Mouse (Mus musculus) liver, embryonic 14.5 days (tissue): Measurements from ENCODE around the gene Nt5e. TPM values are rescaled to one million over a fixed set of nuclear protein-coding genes. Genes with fewer than 3 reads are reported as not detected.

Source experiments
- ATAC-seq: fragments of 200-750 bp; cut with Nextera tagmentation; 2 replicates; pipeline ENCODE4 v1.8.0; 2017; ENCODE audit warnings: moderate number of reproducible peaks, mild to moderate bottlenecking, moderate library complexity; ENCODE audit not compliant: insufficient read depth
- DNase-seq, 3 experiments: peaks; one replicate each; pipeline ENCODE4 v3.0.0-alpha.2; 2012 to 2013; ENCODE audit warnings: low read depth in 3 of 3, low spot score in 3 of 3
- H3K27ac ChIP-seq: fragments of 300-500 bp; sonication (generic); 2 replicates; pipeline ENCODE4 v1.5.1; 2014; ENCODE audit warnings: moderate library complexity, mild to moderate bottlenecking, control low read depth, inconsistent platforms
- H3K27me3 ChIP-seq: fragments of 300-500 bp; sonication (generic); 2 replicates; pipeline ENCODE4 v1.6.1; 2014; ENCODE audit warnings: mild to moderate bottlenecking, low read length, moderate library complexity; ENCODE audit not compliant: control insufficient read depth, insufficient read depth
- H3K36me3 ChIP-seq: fragments of 300-500 bp; sonication (generic); replicated peaks from 2 replicates; pipeline ENCODE4 v1.6.1; 2014; ENCODE audit warnings: low read depth; ENCODE audit not compliant: control insufficient read depth, insufficient read depth
- H3K4me1 ChIP-seq, 2 experiments: fragments of 200-500 bp in 1 of 2; fragments of 300-500 bp in 1 of 2; sonication (generic) in 1 of 2; replicated peaks; 2 replicates each; pipeline ENCODE4 v1.6.1; 2012 to 2014; ENCODE audit warnings: antibody characterized with exemption in 1 of 2, inconsistent platforms in 1 of 2, low read length in 1 of 2; ENCODE audit not compliant: control insufficient read depth in 2 of 2, insufficient read depth in 2 of 2
- H3K4me2 ChIP-seq: fragments of 300-500 bp; sonication (generic); 2 replicates; pipeline ENCODE4 v1.6.1; 2014; ENCODE audit warnings: low read depth, mild to moderate bottlenecking, control low read depth, moderate library complexity
- H3K4me3 ChIP-seq, 2 experiments: fragments of 200-500 bp in 1 of 2; fragments of 300-500 bp in 1 of 2; sonication (generic) in 1 of 2; 2 replicates each; pipeline ENCODE4 v1.5.1; 2012 to 2014; ENCODE audit warnings: low read depth in 2 of 2, low read length in 2 of 2, mild to moderate bottlenecking in 2 of 2, control low read depth in 1 of 2, inconsistent platforms in 1 of 2, moderate library complexity in 1 of 2; ENCODE audit not compliant: insufficient read depth in 1 of 2
- H3K9ac ChIP-seq: fragments of 300-500 bp; sonication (generic); replicated peaks from 2 replicates; pipeline ENCODE4 v1.6.1; 2014; ENCODE audit warnings: mild to moderate bottlenecking, control low read depth, moderate library complexity
- H3K9me3 ChIP-seq: fragments of 300-500 bp; sonication (generic); 2 replicates; pipeline ENCODE4 v1.6.1; 2016; ENCODE audit warnings: low read length, mixed read lengths; ENCODE audit not compliant: control insufficient read depth
- CTCF ChIP-seq: IDR thresholded peaks from 2 replicates; pipeline ENCODE4 v1.5.1; 2016; ENCODE audit warnings: antibody characterized with exemption, low read depth, control low read depth
- EP300 ChIP-seq: IDR thresholded peaks from 2 replicates; pipeline ENCODE4 v1.6.1; 2016; ENCODE audit warnings: antibody characterized with exemption, low read depth
- WGBS: fragments of 180-500 bp; shearing (Covaris S2); extraction: QIAGEN DNeasy Blood & Tissue Kit; methylation state at CpG from one replicate; pipeline ENCODE4 v1.1.7; 2014; ENCODE audit not compliant: insufficient replicate concordance; 5-methylcytosine and 5-hydroxymethylcytosine counted together
- polyA plus RNA-seq, 2 experiments: library from polyadenylated mRNA; depleted of rRNA in 1 of 2; stranded (reverse) in 1 of 2; unstranded in 1 of 2; fragments of >200 nt; fragmentation: Nextera tagmentation in 1 of 2; extraction: Ambion mirVana in 1 of 2; gene quantifications; 2 replicates each; pipeline versions ENCODE4 v1.2.1 to v1.2.3; 2012 to 2014

The Nt5e gene
- polyA plus RNA-seq, 2 experiments: 4.9 to 8.2 TPM

GRCm38 (mm10) chr9:88363102-88363501, 36.1 kb downstream of the Nt5e start:
- H3K9ac ChIP-seq: no peak overlapping the region
- no peak for ATAC-seq
- WGBS: 76% methylated on average over 3 of the region's 3 CpGs
- no peaks in the 10 kb centered on the region for H3K27me3 ChIP-seq
- TF ChIP-seq EP300 (no peak), CTCF (no peak)
- H3K4me3 ChIP-seq: no peak overlapping the region
- H3K4me2 ChIP-seq: no peak overlapping the region
- H3K9me3 ChIP-seq: no peaks in the 10 kb centered on the region
- H3K36me3 ChIP-seq: no peaks in the 10 kb centered on the region
- no peak overlapping the region for H3K27ac ChIP-seq
- DNase-seq: no peak
- H3K4me1 ChIP-seq: peaks cover 0 to 21% of the 10 kb centered on the region in 2 experiments; a peak in 2 of 4 replicates

- Histone ChIP-seq H3K4me1 (peaks cover 0 to 13% of the 10 kb centered on the region in 2 experiments; a peak in 2 of 4 replicates), H3K27ac (no peak overlapping the region), H3K36me3 (no peaks in the 10 kb centered on the region), H3K4me2 (no peak overlapping the region), H3K27me3 (no peaks in the 10 kb centered on the region), H3K4me3 (no peak overlapping the region), H3K9me3 (no peaks in the 10 kb centered on the region), H3K9ac (no peak overlapping the region)
- 59% methylated on average over 4 of the region's 4 CpGs for WGBS
- DNase-seq (no peak), ATAC-seq (no peak)
- TF ChIP-seq EP300 (no peak), CTCF (peak; percentile 29; the same call in 1 of the 2 replicates)
Measured at GRCm38 (mm10) chr9:88366308-88366707, 39.3 kb downstream of the Nt5e start.

GRCm38 (mm10) chr9:88366819-88367218, 39.8 kb downstream of the Nt5e start:
- no peak overlapping the region for H3K27ac ChIP-seq

GRCm38 (mm10) chr9:88367322-88367721, 40.3 kb downstream of the Nt5e start:
- no peaks in the 10 kb centered on the region for H3K9me3 ChIP-seq
- TF ChIP-seq CTCF (no peak), EP300 (no peak)
- H3K4me2 ChIP-seq: no peak overlapping the region
- H3K36me3 ChIP-seq: no peaks in the 10 kb centered on the region
- 0 out of 2 replicates have a peak, but pooled peaks have one; percentile 12 for ATAC-seq
- no peaks in the 10 kb centered on the region for H3K27me3 ChIP-seq
- peaks cover 0 to 7% of the 10 kb centered on the region in 2 experiments; a peak in 2 of 4 replicates for H3K4me1 ChIP-seq
- 68% methylated on average over 5 of the region's 5 CpGs for WGBS
- H3K9ac ChIP-seq: no peak overlapping the region; the same call in 1 of the 2 replicates
- no peak overlapping the region for H3K4me3 ChIP-seq
- no peak overlapping the region for H3K27ac ChIP-seq
- no peak for DNase-seq

More at GRCm38 (mm10) chr9:88366819-88367218, 39.8 kb downstream of the Nt5e start:
- Histone ChIP-seq H3K4me2 (no peak overlapping the region), H3K9ac (no peak overlapping the region; the same call in 1 of the 2 replicates), H3K27me3 (no peaks in the 10 kb centered on the region), H3K4me3 (no peak overlapping the region), H3K4me1 (peaks cover 0 to 9% of the 10 kb centered on the region in 2 experiments; a peak in 2 of 4 replicates), H3K9me3 (no peaks in the 10 kb centered on the region), H3K36me3 (no peaks in the 10 kb centered on the region)
- TF ChIP-seq EP300 (no peak), CTCF (no peak)
- 57% methylated on average over 4 of the region's 4 CpGs for WGBS
- ATAC-seq (peak; percentile 62), DNase-seq (no peak)

GRCm38 (mm10) chr9:88367751-88368150, 40.8 kb downstream of the Nt5e start:
- Histone ChIP-seq H3K4me3 (no peak overlapping the region), H3K27ac (no peak overlapping the region), H3K4me1 (peaks cover 0 to 4% of the 10 kb centered on the region in 2 experiments; a peak in 2 of 4 replicates), H3K9ac (no peak overlapping the region), H3K27me3 (no peaks in the 10 kb centered on the region), H3K4me2 (no peak overlapping the region), H3K9me3 (no peaks in the 10 kb centered on the region), H3K36me3 (no peaks in the 10 kb centered on the region)
- WGBS: 58% methylated on average over 1 of the region's 1 CpGs
- no peak for DNase-seq
- TF ChIP-seq EP300 (no peak), CTCF (no peak)
- ATAC-seq: no peak
